Mouse (Mus musculus): Measurements from ENCODE around the gene Tmem63a.

DNA sequence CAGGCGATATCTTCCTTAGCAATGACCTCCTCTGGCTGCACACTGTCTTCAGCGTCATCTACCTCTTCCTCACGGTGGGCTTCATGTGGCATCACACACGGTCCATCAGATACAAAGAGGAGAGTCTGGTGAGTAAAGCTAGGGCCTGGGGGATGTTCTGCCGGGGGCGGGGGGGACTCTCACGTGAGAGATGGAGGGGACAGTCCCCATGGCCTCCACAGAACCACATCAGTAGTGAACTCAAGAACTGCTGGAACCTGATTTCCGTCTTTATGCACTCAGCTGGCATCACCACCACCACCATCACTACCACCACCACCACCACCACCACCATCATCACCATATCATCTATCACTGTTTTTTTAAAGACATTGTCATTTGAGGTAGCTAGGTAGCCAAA is 14.3 kb downstream of the Tmem63a start:
- no peak for TF ChIP-seq GATA1 (IDR thresholded peaks at IDR 0.05; ENCODE audit: borderline replicate concordance, low read length)
- TF ChIP-seq FLI1 (IDR thresholded peaks at IDR 0.05; ENCODE audit: low read length), result no peak

Data from megakaryocyte, embryonic 14.5 days (primary cell).